Mouse (Mus musculus): ENCODE data around the gene Urgcp. TPM values are rescaled to one million over a fixed set of nuclear protein-coding genes. Genes with fewer than 3 reads are reported as not detected.
A peak's percentile ranks its signal among the peaks of the same experiment; 100 is the strongest.

The Urgcp gene
- polyA plus RNA-seq, 2 experiments: 17.1 to 21.7 TPM

GRCm38 (mm10) chr11:5803551-5803981, 41.4 kb upstream of the Urgcp start, which contains the start of gene Pgam2:
Gene Pgam2, minus strand, starts transcription at chr11:5803733.
- no peak for TF ChIP-seq POLR2A (IDR thresholded peaks at IDR 0.05; ENCODE audit: borderline replicate concordance, extremely low read depth, insufficient read depth, insufficient read length)
- 39% methylated on average over 8 of the region's 8 CpGs for WGBS
- Histone ChIP-seq H3K27ac (replicated peaks; ENCODE audit: low read depth, low read length) (0 out of 2 replicates have a peak within 1 kb of the TSS, but pooled peaks have one; percentile 9), H3K9me3 (ENCODE audit: control insufficient read depth, low read length) (no peaks in the 10 kb centered on the region), H3K9ac (ENCODE audit: low read depth, low read length, severe bottlenecking) (0 out of 2 replicates have a peak within 1 kb of the TSS, but pooled peaks have one; percentile 9), H3K36me3 (ENCODE audit: control insufficient read depth, insufficient read depth, low read length) (peaks cover 27% of the 10 kb centered on the region), H3K4me3 (replicated peaks; ENCODE audit: low read length) (no peak within 1 kb of the TSS), H3K27me3 (ENCODE audit: control insufficient read depth, insufficient read depth, low read length) (no peaks in the 10 kb centered on the region), H3K4me2 (replicated peaks; ENCODE audit: low read depth, low read length, severe bottlenecking) (peak within 1 kb of the TSS; percentile 25), H3K4me1 (ENCODE audit: control insufficient read depth, insufficient read depth, low read length) (peaks cover 8% of the 10 kb centered on the region)
- ATAC-seq (ENCODE audit: low FRiP score, low read depth): peak; percentile 64
- DNase-seq (ENCODE audit: low spot score): peak; percentile 57

GRCm38 (mm10) chr11:5802457-5803217, 40.5 kb upstream of the Urgcp start:
- Histone ChIP-seq H3K27me3 (ENCODE audit: control insufficient read depth, insufficient read depth, low read length) (no peaks in the 10 kb centered on the region), H3K9ac (ENCODE audit: low read depth, low read length, severe bottlenecking) (no peak overlapping the region), H3K4me1 (ENCODE audit: control insufficient read depth, insufficient read depth, low read length) (peaks cover 8% of the 10 kb centered on the region), H3K9me3 (ENCODE audit: control insufficient read depth, low read length) (no peaks in the 10 kb centered on the region), H3K36me3 (ENCODE audit: control insufficient read depth, insufficient read depth, low read length) (peaks cover 36% of the 10 kb centered on the region), H3K4me2 (replicated peaks; ENCODE audit: low read depth, low read length, severe bottlenecking) (peak overlapping the region; percentile 25; the same call in 1 of the 2 replicates), H3K4me3 (replicated peaks; ENCODE audit: low read length) (no peak overlapping the region), H3K27ac (replicated peaks; ENCODE audit: low read depth, low read length) (0 out of 2 replicates have a peak overlapping the region, but pooled peaks have one; percentile 9)
- ATAC-seq (ENCODE audit: low FRiP score, low read depth): 0 out of 2 replicates have a peak, but pooled peaks have one; percentile 5
- no peak for DNase-seq (ENCODE audit: low spot score)
- 64% methylated on average over 8 of the region's 8 CpGs for WGBS
- no peak for TF ChIP-seq POLR2A (IDR thresholded peaks at IDR 0.05; ENCODE audit: borderline replicate concordance, extremely low read depth, insufficient read depth, insufficient read length)

GRCm38 (mm10) chr11:5802005-5802404, 39.8 kb upstream of the Urgcp start:
- no peak overlapping the region for H3K4me3 ChIP-seq (replicated peaks; ENCODE audit: low read length)
- H3K4me1 ChIP-seq (ENCODE audit: control insufficient read depth, insufficient read depth, low read length): peaks cover 8% of the 10 kb centered on the region
- no peaks in the 10 kb centered on the region for H3K9me3 ChIP-seq (ENCODE audit: control insufficient read depth, low read length)
- no peak for DNase-seq (ENCODE audit: low spot score)
- no peaks in the 10 kb centered on the region for H3K27me3 ChIP-seq (ENCODE audit: control insufficient read depth, insufficient read depth, low read length)
- no peak overlapping the region for H3K27ac ChIP-seq (replicated peaks; ENCODE audit: low read depth, low read length)
- no peak for TF ChIP-seq POLR2A (IDR thresholded peaks at IDR 0.05; ENCODE audit: borderline replicate concordance, extremely low read depth, insufficient read depth, insufficient read length)
- H3K9ac ChIP-seq (ENCODE audit: low read depth, low read length, severe bottlenecking): 0 out of 2 replicates have a peak overlapping the region, but pooled peaks have one; percentile 25
- H3K36me3 ChIP-seq (ENCODE audit: control insufficient read depth, insufficient read depth, low read length): peaks cover 43% of the 10 kb centered on the region
- no peak overlapping the region for H3K4me2 ChIP-seq (replicated peaks; ENCODE audit: low read depth, low read length, severe bottlenecking)
- 68% methylated on average over 12 of the region's 12 CpGs for WGBS
- ATAC-seq (ENCODE audit: low FRiP score, low read depth): no peak

- H3K36me3 ChIP-seq (ENCODE audit: control insufficient read depth, insufficient read depth, low read length): peaks cover 48% of the 10 kb centered on the region
- no peaks in the 10 kb centered on the region for H3K27me3 ChIP-seq (ENCODE audit: control insufficient read depth, insufficient read depth, low read length)
- no peak overlapping the region for H3K9ac ChIP-seq (ENCODE audit: low read depth, low read length, severe bottlenecking)
- no peaks in the 10 kb centered on the region for H3K9me3 ChIP-seq (ENCODE audit: control insufficient read depth, low read length)
- TF ChIP-seq POLR2A (IDR thresholded peaks at IDR 0.05; ENCODE audit: borderline replicate concordance, extremely low read depth, insufficient read depth, insufficient read length): no peak
- H3K4me2 ChIP-seq (replicated peaks; ENCODE audit: low read depth, low read length, severe bottlenecking): no peak overlapping the region
- ATAC-seq (ENCODE audit: low FRiP score, low read depth) (no peak), DNase-seq (ENCODE audit: low spot score) (no peak)
- H3K27ac ChIP-seq (replicated peaks; ENCODE audit: low read depth, low read length): no peak overlapping the region
- no peak overlapping the region for H3K4me3 ChIP-seq (replicated peaks; ENCODE audit: low read length)
- WGBS: 94% methylated on average over 16 of the region's 16 CpGs
- H3K4me1 ChIP-seq (ENCODE audit: control insufficient read depth, insufficient read depth, low read length): peaks cover 8% of the 10 kb centered on the region
Measured at GRCm38 (mm10) chr11:5801511-5801910, 39.3 kb upstream of the Urgcp start.

GRCm38 (mm10) chr11:5799621-5800490, 37.7 kb upstream of the Urgcp start:
- TF ChIP-seq POLR2A (IDR thresholded peaks at IDR 0.05; ENCODE audit: borderline replicate concordance, extremely low read depth, insufficient read depth, insufficient read length): no peak
- H3K27me3 ChIP-seq (ENCODE audit: control insufficient read depth, insufficient read depth, low read length): no peaks in the 10 kb centered on the region
- ATAC-seq (ENCODE audit: low FRiP score, low read depth): no peak
- peaks cover 63% of the 10 kb centered on the region for H3K36me3 ChIP-seq (ENCODE audit: control insufficient read depth, insufficient read depth, low read length)
- no peaks in the 10 kb centered on the region for H3K9me3 ChIP-seq (ENCODE audit: control insufficient read depth, low read length)
- no peak for DNase-seq (ENCODE audit: low spot score)
- H3K4me2 ChIP-seq (replicated peaks; ENCODE audit: low read depth, low read length, severe bottlenecking): no peak overlapping the region
- H3K4me1 ChIP-seq (ENCODE audit: control insufficient read depth, insufficient read depth, low read length): peaks cover 8% of the 10 kb centered on the region
- H3K4me3 ChIP-seq (replicated peaks; ENCODE audit: low read length): no peak overlapping the region
- no peak overlapping the region for H3K27ac ChIP-seq (replicated peaks; ENCODE audit: low read depth, low read length)
- 84% methylated on average over 17 of the region's 17 CpGs for WGBS
- no peak overlapping the region for H3K9ac ChIP-seq (ENCODE audit: low read depth, low read length, severe bottlenecking)
